18 mouse cellular contexts compared by ENCODE assay signal in the genomic region with DNA sequence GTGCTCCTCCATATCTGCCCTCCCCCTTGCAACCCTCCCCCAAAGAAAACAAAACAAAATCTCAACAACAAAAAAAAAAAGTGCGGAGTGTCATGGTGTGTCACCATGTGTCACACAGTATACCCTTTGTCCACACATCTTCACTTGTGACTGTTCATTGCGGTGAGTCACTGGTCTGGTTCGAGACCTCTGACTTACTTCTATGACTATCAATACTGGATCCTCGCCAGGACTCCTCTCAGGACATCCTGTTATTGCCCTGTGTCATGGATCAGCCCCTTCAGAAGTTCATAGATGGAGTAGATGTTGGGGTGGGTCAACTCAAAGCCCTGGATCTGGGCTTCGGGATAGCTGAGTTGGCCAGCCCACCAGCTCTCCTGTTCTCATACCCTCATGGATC.
DNase-seq lines count a peak whose midpoint lies in the region; ATAC-seq and TF ChIP-seq lines count a peak whose summit lies in the region.
"Had no signal": no experiment of that assay in that cellular context is flagged by ENCODE, and none has a peak within 500 bp of the region (broad histone marks: within the 10 kb centered on the region; RNA-seq: fewer than 3 reads in every experiment).

No protein-coding gene starts in this region.

- no peaks in the 10 kb centered on the region for H3K9me3 ChIP-seq in kidney, postnatal 0 days (replicated peaks; ENCODE audit: low read length)
- H3K9me3 ChIP-seq in midbrain, embryonic 16.5 days (replicated peaks; ENCODE audit: control insufficient read depth, low read length, poor library complexity, severe bottlenecking), result no peaks in the 10 kb centered on the region
- H3K9me3 ChIP-seq in midbrain, embryonic 14.5 days (ENCODE audit: control insufficient read depth, low read length), result no peaks in the 10 kb centered on the region
- H3K9me3 ChIP-seq: forebrain, embryonic 12.5 days; heart, embryonic 15.5 days; limb, embryonic 13.5 days had no signal

- WGBS in kidney, postnatal 0 days, result 81% methylated on average over 5 of the region's 5 CpGs
- 79% methylated on average over 5 of the region's 5 CpGs for WGBS in kidney, adult 2 months
- 94% methylated on average over 5 of the region's 5 CpGs for WGBS in midbrain, embryonic 16.5 days
- WGBS in midbrain, embryonic 14.5 days, result 92% methylated on average over 5 of the region's 5 CpGs

- peak; percentile 48 for DNase-seq in adrenal gland, postnatal 14 days
- DNase-seq in adrenal gland, postnatal 10 days, result no peak
- DNase-seq in kidney, postnatal 0 days (ENCODE audit: low spot score), result no peak
- DNase-seq in kidney, adult 2 months, result no peak
- no peak for DNase-seq in midbrain, embryonic 14.5 days
- DNase-seq in adipocyte (ENCODE audit: low spot score), result peak; percentile 53
- DNase-seq: cerebellum, postnatal 14 days; embryo, embryonic 11 days; gastrocnemius, postnatal 10 days; heart, adult 2 months; kidney, adult 8-10 months; kidney, postnatal 36 days; thymus, adult 2 months had no signal

- peaks cover 4% of the 10 kb centered on the region; the same call in 1 of the 2 replicates for H3K4me1 ChIP-seq in kidney, postnatal 0 days (replicated peaks; ENCODE audit: insufficient read depth, low read length)
- no peaks in the 10 kb centered on the region for H3K4me1 ChIP-seq in kidney, adult 2 months (ENCODE audit: control insufficient read depth, insufficient read depth, low read length)
- H3K4me1 ChIP-seq in midbrain, embryonic 16.5 days (ENCODE audit: control insufficient read depth, insufficient read depth, low read length), result no peaks in the 10 kb centered on the region
- H3K4me1 ChIP-seq in midbrain, embryonic 14.5 days (ENCODE audit: control insufficient read depth, insufficient read depth, low read length), result peaks cover 7% of the 10 kb centered on the region; the same call in 1 of the 2 replicates

- TF ChIP-seq POLR2A in kidney, adult 2 months (IDR thresholded peaks at IDR 0.05; ENCODE audit: low read depth, low read length), result no peak

- no peak overlapping the region for H3K4me3 ChIP-seq in kidney, postnatal 0 days (replicated peaks; ENCODE audit: low read depth, low read length)
- no peak overlapping the region for H3K4me3 ChIP-seq in kidney, adult 2 months (ENCODE audit: insufficient read depth, low read depth, low read length)
- H3K4me3 ChIP-seq in midbrain, embryonic 16.5 days (ENCODE audit: low read depth, low read length), result no peak overlapping the region
- H3K4me3 ChIP-seq in midbrain, embryonic 14.5 days (replicated peaks; ENCODE audit: low read depth, low read length), result no peak overlapping the region
- H3K4me3 ChIP-seq: forebrain, embryonic 12.5 days; heart, adult 2 months; heart, embryonic 15.5 days; limb, embryonic 13.5 days had no signal

- no peak overlapping the region for H3K4me2 ChIP-seq in kidney, postnatal 0 days (ENCODE audit: low read length)
- H3K4me2 ChIP-seq in midbrain, embryonic 16.5 days (ENCODE audit: low read length), result no peak overlapping the region
- no peak overlapping the region for H3K4me2 ChIP-seq in midbrain, embryonic 14.5 days (ENCODE audit: low read length)
- H3K4me2 ChIP-seq: forebrain, embryonic 12.5 days; heart, embryonic 15.5 days; limb, embryonic 13.5 days had no signal

- ATAC-seq in kidney, postnatal 0 days (replicated peaks; ENCODE audit: low FRiP score, low read depth), result 0 out of 2 replicates have a peak, but pooled peaks have one; percentile 44
- peak; percentile 8; the same call in 1 of the 2 replicates for ATAC-seq in midbrain, embryonic 16.5 days
- ATAC-seq in midbrain, embryonic 14.5 days (ENCODE audit: low FRiP score, low TSS enrichment), result no peak
- no peak for ATAC-seq in megakaryocyte progenitor cell, adult 5-6 weeks (replicated peaks; ENCODE audit: poor library complexity)

- TF ChIP-seq CTCF in kidney, postnatal 0 days (IDR thresholded peaks at IDR 0.05; ENCODE audit: low read depth), result no peak
- TF ChIP-seq CTCF in kidney, adult 2 months (conservative IDR thresholded peaks at IDR 0.05; ENCODE audit: insufficient read depth, insufficient read length, low read depth, low read length), result no peak

- no peak overlapping the region for H3K9ac ChIP-seq in kidney, postnatal 0 days (ENCODE audit: low read depth, low read length)
- H3K9ac ChIP-seq in midbrain, embryonic 16.5 days (ENCODE audit: low read depth, low read length), result no peak overlapping the region
- no peak overlapping the region for H3K9ac ChIP-seq in midbrain, embryonic 14.5 days (replicated peaks; ENCODE audit: low read length)
- H3K9ac ChIP-seq: forebrain, embryonic 12.5 days; heart, embryonic 15.5 days; limb, embryonic 13.5 days had no signal

- no peaks in the 10 kb centered on the region for H3K27me3 ChIP-seq in kidney, postnatal 0 days (ENCODE audit: insufficient read depth, low read length)
- H3K27me3 ChIP-seq in kidney, adult 2 months (replicated peaks; ENCODE audit: control insufficient read depth, insufficient read depth, low read length), result no peaks in the 10 kb centered on the region
- H3K27me3 ChIP-seq in midbrain, embryonic 16.5 days (ENCODE audit: control insufficient read depth, insufficient read depth, low read depth, low read length), result no peaks in the 10 kb centered on the region
- no peaks in the 10 kb centered on the region for H3K27me3 ChIP-seq in midbrain, embryonic 14.5 days (ENCODE audit: control insufficient read depth, insufficient read depth, low read length)
- H3K27me3 ChIP-seq: forebrain, embryonic 12.5 days; heart, embryonic 15.5 days; limb, embryonic 13.5 days had no signal

- H3K27ac ChIP-seq in kidney, postnatal 0 days, result no peak overlapping the region
- no peak overlapping the region for H3K27ac ChIP-seq in kidney, adult 2 months (ENCODE audit: insufficient read depth, low read depth, low read length)
- H3K27ac ChIP-seq in midbrain, embryonic 16.5 days (ENCODE audit: low read length), result no peak overlapping the region
- H3K27ac ChIP-seq in midbrain, embryonic 14.5 days (replicated peaks; ENCODE audit: low read depth, low read length), result no peak overlapping the region
- H3K27ac ChIP-seq: forebrain, embryonic 12.5 days; heart, adult 2 months; heart, embryonic 15.5 days; limb, embryonic 13.5 days had no signal

- no peaks in the 10 kb centered on the region for H3K36me3 ChIP-seq in kidney, postnatal 0 days (ENCODE audit: insufficient read depth, low read length)
- no peaks in the 10 kb centered on the region for H3K36me3 ChIP-seq in kidney, adult 2 months (ENCODE audit: control insufficient read depth, insufficient read depth, low read length)
- H3K36me3 ChIP-seq in midbrain, embryonic 16.5 days (ENCODE audit: control insufficient read depth, insufficient read depth, low read length), result no peaks in the 10 kb centered on the region; the same call in 1 of the 2 replicates
- H3K36me3 ChIP-seq in midbrain, embryonic 14.5 days (ENCODE audit: control insufficient read depth, insufficient read depth, low read length), result peaks cover 21% of the 10 kb centered on the region
- H3K36me3 ChIP-seq: heart, embryonic 15.5 days had no signal

Comparison
In these comparisons a context has a peak if more than half of its experiments do, and no peak if none do; other contexts are left out.
1. DNase-seq: peak in adrenal gland, postnatal 14 days (single experiment) and adipocyte (single experiment); none in adrenal gland, postnatal 10 days (single experiment), kidney, postnatal 0 days (single experiment), kidney, adult 2 months (single experiment) and midbrain, embryonic 14.5 days (single experiment).
2. ATAC-seq: peak in kidney, postnatal 0 days (single experiment) and midbrain, embryonic 16.5 days (single experiment); none in midbrain, embryonic 14.5 days (single experiment) and megakaryocyte progenitor cell, adult 5-6 weeks (single experiment).